Mouse (Mus musculus) urinary bladder, postnatal 10 days (tissue): ENCODE data around the gene Prpf4b.
"Not testable (repeated sequence)": the region's sequence is repeated elsewhere in the genome, so short reads cannot be mapped to it uniquely, and the experiment has no call there.

Source experiments
- DNase-seq: peaks from one replicate; pipeline ENCODE4 v3.0.0; 2022; ENCODE audit warnings: low spot score

Prpf4b gene

DNA sequence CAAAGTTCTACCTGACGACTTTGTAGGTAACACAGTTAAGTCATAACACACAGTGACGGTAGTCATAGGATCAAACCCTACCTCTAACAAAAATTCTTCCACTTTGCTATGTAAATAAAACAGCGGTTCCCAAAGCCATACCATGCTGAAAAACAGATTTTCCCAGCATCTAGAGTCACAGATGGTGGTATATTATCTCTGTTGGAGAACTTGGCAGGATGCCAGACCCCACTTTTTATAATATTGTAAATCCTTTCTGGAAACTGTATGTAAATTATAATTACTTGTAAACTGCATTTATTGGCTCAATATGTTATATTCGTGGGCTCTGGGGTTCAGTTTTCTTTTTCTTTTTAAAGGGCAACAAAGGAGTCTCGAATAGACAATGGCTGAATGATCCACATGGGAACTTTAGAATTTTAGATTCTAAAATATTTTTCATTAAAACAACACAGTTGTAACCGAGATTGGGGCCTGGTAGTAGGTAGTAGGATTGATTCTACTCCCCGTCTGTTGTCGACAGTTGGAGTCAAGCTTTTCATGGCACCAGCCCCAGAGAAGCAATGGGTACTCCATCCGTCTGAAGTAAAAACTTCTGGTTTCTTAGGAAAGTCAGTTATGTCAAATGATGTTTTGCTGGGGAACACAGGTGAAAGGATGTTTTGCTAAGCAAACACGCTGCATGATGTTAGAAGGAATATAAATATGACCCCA is 60.0 kb downstream of the Prpf4b start:
- no peak for DNase-seq

DNA sequence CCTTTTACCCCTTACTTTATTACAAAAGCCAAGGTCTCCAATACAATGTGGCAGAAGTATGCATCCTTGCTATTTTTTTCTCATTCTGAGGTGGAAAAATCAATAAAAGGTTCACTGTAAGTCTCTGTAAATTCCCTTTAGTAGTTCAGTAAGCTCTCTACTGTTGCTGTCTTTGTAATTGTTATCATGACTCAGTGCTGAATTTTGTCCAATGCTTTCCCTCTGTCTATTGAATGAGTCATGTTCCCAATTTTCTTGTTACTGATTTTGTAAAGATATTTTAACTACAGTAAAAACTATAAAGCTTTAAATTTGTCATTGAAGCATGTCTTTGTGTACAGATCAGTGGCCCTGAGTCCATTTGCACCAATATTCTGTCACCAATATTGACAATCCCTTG is 67.3 kb downstream of the Prpf4b start:
- no peak for DNase-seq

DNA sequence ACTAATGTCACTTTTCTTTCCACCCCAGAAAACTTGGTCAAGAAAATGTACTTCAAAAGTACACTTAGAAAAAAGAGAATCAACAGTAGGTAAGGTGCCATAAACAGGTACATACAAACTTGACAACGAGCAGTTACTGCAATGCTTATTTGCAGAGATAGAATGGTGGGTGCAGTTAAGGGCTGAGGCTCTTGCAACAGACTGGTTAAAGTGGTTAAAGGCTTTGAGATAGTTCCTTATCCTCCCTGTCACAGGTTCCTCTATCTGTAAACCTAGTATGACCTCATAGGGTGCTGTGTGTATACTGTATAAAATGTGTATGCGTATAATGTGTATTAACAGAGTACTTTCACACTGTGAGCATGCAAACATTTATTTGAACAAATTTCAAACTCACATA is 76.3 kb downstream of the Prpf4b start:
- DNase-seq, result not testable (repeated sequence)
